Mouse (Mus musculus) gastrocnemius, postnatal 10 days (tissue): Measurements from ENCODE around the gene Supt5. TPM values are rescaled to one million over a fixed set of nuclear protein-coding genes. Genes with fewer than 3 reads are reported as not detected.

Source experiments
- DNase-seq: peaks from one replicate; pipeline ENCODE4 v3.0.0; 2021; ENCODE audit warnings: mixed read lengths
- total RNA-seq, 2 experiments: library from RNA; stranded (reverse); gene quantifications; 2 replicates each; pipeline ENCODE4 v1.2.3; 2021

Gene Supt5
- total RNA-seq, 2 experiments from 2014 or later = 65.5 to 67.0 TPM

GRCm38 (mm10) chr7:28353267-28353666 is 14.7 kb upstream of the Supt5 start:
- no peak for DNase-seq

DNA sequence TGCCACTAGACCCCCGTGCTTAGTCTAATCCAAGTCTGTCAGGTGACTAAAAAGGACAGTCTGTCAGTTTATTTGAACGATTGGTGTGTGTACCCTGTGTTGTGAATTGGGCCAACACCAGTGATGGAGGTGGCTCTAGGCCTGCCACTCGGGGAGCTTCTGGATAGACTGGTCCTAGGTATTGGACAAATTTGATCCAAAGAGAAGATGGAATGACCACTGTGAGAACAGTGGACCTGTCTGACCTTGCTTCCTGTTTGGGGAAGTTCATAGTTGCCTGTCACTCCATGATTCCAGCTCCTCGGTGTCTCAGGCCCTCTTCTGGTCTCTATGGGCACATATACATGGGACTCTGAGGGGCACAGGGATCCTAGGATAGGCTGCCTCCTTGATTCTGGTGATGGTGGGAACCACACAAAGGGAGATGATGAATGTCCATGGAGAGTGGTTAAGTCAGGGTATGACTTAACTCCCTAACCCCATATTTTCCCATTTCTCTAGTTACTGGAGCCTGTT is 13.2 kb upstream of the Supt5 start:
- no peak for DNase-seq

DNA sequence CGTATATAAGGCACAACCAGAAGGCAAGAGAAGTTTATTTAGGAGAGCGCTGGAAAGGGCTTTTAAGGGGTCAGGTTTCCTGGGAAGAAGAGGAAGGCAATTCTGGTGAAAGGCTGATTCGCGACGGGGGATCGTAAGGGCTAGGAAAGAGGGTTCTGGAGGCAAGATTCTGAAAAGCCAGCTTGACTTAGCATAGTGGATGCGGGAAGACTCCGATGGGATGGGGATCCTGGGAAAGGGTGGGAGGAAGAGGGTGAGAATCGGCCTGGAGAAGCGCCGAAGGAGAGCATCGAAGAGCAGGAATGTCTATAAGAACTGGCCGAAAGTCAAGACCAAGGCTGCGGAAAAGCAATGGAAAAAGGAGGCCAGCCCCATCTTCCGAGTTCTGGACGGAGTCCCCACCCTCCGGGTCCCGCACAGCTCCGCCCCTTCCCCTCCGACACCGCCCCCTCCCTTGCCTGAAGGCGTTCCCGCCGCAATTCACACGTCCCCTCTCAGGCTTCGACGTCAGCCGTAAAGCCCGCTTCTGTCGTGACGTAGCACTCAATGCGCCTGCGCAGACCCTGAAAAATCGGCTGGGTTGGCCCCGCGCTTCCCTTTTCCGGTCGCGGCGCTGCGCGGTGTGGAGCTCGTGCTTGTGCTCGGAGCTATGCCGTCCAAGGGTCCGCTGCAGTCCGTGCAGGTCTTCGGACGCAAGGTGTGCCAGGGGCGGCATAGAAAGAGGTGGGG is 11.8 kb upstream of the Supt5 start, which contains the start of gene Rps16:
TSS of gene Rps16 (plus strand) at position 498 of the 729 bp plus-strand sequence.
- peak; percentile 98 for DNase-seq

- DNase-seq = no peak
Observed at GRCm38 (mm10) chr7:28348601-28349000, 10.1 kb upstream of the Supt5 start.

DNA sequence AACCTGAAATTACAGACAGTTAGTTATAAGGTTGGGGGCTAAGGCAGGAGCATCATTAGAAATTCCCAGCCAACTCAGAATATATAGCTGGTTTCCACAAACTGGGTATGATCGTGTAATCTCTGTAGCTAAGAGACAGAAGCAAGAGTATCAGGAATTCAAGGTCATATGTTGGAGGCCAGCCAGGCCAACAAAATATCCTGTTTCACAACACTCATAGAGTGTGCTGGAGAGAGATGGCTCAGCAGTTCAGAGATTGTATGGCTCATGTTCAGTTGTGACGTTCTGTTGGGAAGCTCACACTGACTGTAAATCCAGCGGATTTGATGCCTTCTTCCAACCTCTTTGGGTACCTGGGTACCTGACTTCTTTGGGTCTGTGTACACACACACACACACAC is 9.2 kb upstream of the Supt5 start:
- no peak for DNase-seq

GRCm38 (mm10) chr7:28344637-28345036 is 6.1 kb upstream of the Supt5 start:
- peak; percentile 62 for DNase-seq

- DNase-seq = no peak
Observed at GRCm38 (mm10) chr7:28341381-28341780, 2.8 kb upstream of the Supt5 start.

DNA sequence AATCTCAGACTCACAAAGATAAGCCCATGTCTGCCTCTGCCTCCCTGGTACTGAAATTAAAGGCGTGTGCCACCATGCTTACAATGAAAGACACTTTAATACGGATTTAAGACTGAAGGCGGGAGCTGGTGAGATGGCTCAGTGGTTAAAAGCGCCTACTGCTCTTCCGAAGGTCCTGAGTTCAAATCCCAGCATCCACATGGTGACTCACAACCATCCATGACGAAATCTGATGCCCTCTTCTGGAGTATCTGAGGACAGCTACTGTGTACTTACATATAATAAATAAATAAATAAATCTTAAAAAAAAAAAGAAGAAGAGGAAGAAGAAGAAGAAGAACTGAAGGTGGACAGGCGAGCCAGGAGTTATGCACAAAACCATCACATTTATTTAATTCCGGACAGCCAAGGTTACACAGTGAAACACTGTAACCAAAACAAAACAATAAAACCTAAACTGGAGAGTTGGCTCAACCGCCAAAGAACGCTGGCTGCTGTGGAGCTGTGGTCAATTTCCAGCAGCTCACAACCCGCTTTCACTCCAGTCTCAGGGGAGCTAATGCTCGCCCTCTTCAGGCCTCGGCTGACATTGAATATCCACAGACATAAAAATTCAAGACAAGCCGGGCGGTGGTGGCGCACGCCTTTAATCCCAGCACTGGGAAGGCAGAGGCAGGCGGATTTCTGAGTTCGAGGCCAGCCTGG is 819 bp upstream of the Supt5 start:
- DNase-seq = peak; percentile 59

GRCm38 (mm10) chr7:28335471-28335870 is 3.1 kb downstream of the Supt5 start:
- DNase-seq = no peak

GRCm38 (mm10) chr7:28334534-28334933 is 4.0 kb downstream of the Supt5 start:
- no peak for DNase-seq

DNA sequence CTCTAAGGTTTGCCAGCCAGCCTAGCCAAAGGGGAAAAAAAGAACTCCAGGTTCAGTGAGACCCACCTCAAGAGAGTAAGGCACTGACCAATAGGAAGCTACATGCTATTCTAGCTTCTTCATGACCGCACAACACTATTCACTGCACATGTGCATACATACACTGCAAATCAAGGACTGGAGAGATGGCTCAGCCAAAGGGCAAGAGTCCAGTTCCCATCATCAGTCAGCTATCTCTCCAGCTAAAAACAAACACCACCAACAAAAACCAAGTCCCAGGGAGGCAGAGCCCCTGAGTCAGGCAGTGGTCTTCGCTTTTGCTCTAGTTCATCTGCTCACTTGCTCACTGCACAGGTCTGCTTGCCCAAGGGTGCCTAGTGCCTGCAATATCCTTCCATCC is 10.3 kb downstream of the Supt5 start:
- DNase-seq = no peak

- no peak for DNase-seq
Observed at GRCm38 (mm10) chr7:28326457-28326856, 12.1 kb downstream of the Supt5 start.

DNA sequence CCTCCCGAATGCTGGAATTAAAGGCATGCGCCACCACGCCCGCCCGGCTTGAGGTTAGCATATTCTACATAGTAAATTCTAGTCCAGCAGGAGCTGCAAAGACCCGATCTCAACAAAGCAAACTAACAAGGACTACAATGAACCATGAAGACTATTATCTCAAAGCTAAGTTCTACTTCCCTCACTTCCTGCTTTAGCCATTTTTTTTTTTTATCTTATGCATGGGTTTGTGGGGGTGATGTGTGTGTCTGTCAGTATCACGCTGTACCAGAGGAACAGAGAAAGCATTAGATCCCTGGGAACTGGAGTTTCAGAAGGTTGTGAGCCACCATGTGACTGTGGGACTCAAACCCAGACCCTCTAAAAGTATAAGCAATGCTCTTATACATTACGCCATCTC is 13.3 kb downstream of the Supt5 start:
- DNase-seq = no peak

GRCm38 (mm10) chr7:28321974-28322720 is 16.4 kb downstream of the Supt5 start:
- DNase-seq = no peak

DNA sequence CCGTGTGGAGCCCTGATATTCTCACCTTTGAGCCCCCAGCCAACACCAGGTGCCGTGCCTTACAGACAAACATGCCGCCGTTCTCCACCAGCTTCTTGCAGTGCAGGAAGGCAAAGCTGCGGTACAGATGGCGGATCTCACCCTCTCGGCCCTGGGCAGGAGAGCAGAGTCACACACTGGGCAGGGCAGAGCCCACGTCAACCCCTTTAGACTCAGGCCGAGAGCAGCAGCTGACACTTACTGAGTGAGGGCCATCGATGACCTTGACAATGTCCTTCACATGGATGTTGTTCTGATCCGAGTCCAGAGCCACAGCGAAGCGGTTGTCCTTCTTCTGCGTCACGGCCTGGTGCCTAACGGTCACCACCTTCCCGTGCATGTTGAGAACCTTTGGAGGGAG is 19.8 kb downstream of the Supt5 start:
- DNase-seq = no peak

DNA sequence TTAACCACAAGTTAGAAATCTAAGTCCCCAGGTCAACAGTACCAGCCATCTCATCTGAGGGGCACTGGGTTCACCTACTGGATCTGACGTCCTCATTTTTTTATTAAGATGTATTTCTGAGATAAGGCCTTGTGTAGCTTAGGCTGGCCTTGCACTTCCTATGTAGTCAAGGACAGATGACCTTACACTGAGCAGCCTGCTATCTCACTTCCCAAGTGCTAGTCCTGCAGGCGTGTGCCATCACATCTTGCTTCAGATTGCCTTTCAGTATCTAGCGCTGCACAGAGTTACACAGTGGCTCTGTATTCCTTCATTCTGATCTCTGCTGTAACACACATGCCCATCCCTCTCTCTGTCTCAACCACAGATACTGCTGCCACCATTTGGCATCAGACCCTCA is 20.5 kb downstream of the Supt5 start:
- no peak for DNase-seq

DNA sequence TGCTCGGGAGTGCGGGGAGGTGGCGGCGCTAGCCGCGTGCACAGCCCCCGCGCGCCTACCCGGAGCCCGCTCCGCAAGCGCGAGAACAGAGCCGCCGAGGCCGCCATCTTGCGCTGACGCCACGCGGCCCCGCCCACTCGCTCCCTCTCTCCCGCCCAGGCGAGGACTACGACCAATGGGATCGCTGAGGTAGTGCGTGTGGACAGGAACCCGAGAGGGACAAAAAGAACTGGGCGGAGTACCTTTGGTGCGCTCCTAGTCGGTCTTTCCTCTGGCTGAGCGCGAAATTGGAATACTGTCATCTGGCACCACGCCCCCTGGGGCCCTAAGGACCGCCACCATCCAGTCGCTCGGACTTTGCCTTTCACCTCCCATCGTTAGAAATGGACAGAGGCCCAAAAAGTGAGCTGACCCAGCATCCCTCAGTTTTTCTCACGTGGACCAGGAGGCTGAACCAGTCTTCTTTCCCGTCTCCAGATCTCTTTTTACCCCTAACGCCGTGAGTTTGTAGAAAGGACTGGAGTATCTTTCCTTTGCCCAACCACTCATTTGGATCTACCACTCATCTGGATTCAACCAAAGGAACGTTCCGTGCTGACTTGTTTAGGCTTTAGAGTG is 26.5 kb downstream of the Supt5 start, which contains the start of gene Timm50:
TSS of gene Timm50 (minus strand) at position 147 of the 618 bp plus-strand sequence.
- peak; percentile 97 for DNase-seq

DNA sequence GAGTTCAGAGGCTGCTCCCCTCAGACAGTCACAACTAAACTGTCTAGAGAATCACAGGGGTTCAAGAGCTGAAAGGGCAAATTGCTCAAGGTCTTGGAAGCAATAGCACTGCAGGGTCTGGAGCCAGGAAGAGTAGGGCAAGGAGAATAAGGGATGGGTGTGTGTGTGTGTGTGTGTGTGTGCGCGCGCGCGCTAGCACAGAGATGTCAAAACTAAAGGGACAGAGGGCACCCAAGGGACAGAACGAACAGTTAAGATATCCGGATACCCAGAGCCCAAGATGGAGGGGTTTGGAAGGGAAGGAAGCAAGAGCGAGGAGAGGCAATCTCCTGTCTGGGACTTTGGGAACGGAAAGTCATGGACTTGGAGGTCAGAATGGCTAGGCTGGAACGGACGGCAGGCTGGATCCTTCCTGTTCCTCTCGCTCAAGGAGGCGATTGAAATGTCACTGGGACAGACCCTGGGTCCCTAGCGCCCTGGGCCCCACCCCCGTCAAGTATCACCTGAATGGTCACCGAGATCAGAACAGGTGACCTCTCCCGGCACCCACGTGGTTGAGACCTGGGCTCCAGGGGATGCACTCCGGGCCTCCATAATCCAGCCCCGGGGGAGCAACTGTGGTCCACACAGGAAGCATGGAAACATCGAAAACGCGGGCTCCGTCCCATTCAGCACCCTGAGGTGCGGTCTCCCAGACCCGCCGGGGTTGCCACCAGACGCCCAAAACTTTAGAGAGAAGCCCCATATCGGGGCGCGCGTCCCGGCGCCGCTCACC is 27.2 kb downstream of the Supt5 start:
- DNase-seq = no peak

- no peak for DNase-seq
Observed at GRCm38 (mm10) chr7:28309737-28310136, 28.8 kb downstream of the Supt5 start.

DNA sequence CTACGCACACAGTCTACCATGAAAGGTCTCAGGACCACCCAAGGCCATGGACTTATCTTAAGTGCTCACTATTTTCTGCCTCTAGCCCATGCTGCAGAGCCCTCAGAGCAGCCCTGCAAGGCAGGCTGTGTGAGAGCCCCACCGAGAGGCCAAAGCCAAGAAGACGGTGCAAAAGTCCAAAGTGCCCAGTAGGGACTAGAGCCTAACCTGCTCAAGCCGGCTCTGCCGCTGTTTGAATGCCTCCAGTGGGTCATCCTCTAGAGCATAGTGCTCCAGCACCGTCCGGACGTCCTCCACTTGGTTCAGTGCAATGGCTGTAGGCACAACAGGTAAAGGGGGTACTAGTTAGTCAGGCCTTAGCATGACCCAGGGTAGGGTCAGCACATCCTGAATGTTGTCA is 32.3 kb downstream of the Supt5 start:
- no peak for DNase-seq

DNA sequence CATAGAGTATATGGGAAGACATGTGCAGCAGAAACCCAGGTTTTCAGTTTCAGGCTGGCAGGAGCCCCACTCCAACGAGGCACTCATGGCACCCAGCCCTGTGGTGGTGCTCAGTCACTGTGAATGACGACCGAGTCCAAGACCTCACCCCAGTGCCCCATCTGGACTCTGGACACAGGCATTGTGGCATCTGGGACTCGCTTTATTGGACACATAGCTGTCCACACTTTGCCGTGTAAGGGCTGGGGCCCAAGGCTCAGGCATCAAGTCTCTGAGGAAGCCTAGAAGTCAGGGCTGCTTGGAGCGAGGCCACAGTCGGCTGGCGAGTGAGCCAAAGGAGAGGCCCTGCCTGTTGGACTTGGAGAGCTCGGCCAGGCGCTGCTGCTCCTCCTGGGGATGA is 32.9 kb downstream of the Supt5 start:
- no peak for DNase-seq
